Mouse (Mus musculus): ENCODE measurements around the gene Vnn3.

Gene Vnn3

DNA sequence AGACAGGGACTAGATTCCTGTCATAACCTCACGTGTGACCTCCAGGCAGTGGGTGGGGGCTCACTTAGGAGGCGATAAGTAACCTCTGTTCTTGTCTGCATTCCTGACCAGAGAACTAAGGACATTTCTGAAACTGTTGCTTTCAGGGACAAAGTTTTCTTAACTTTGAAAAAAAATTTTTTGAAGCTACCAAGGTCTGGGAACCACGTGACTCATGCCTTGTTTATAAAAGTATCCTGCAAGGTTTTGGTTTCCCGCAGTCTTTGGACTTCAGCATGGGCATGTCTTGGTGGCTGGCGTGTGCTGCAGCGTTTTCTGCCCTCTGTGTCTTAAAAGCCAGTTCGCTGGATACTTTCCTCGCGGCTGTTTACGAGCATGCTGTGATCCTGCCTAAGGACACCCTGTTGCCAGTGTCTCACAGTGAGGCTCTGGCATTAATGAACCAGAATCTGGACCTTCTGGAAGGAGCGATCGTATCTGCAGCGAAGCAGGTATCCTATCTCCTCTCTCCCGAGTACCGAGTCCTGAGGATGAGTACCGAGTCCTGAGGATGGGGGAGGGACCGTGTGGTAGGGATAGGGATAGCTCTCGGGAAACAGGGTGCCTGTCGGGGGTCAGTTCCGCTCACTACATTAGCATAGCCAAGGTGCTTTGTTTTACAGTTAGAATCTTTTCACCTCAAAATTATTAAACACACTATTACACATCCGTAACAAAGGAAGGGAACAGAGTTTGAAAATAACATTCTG is 43.5 kb downstream of the Vnn3 start, which contains the start of gene Vnn1:
Gene Vnn1 (plus strand): TSS at position 88 of the 749 bp plus-strand sequence.
- DNase-seq, result no peak

DNA sequence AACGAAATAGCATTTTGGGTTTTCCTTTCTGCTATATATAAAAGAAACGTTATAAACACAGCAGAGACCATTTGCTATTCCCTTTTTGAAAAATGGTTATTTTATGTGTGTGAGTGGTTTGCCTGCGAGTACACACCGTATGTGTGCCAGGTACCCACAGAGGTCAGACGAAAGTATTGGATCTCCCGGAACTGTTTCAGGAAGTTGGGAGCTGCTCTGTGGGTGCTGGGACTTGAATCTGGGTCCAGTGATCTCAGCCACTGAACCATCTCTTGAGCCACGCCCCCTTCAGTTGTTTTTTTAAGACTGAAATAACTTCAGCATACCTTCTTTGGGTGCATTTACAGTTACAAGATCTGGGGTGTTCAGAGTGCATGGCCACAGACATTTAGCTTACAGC is 44.1 kb downstream of the Vnn3 start:
- no peak for DNase-seq

DNA sequence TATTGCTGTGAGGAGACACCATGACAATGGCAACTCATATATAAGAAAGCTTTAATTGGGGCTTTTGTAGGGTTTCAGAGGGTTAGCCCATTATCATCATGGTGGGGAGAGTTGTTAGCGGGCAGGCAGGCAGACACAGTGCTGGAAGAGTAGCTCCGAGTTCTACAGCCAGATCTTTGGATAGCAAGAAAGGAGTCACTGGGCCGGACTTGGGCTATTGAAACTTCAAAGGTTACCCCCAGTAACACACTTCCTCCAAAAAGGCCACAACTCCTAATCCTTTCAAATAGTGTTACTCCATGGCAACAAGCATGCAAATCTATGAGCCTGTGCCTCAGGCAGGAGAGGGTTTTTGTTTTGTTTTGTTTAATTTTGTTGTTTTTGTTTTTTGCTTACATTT is 49.9 kb downstream of the Vnn3 start:
- no peak for DNase-seq

DNA sequence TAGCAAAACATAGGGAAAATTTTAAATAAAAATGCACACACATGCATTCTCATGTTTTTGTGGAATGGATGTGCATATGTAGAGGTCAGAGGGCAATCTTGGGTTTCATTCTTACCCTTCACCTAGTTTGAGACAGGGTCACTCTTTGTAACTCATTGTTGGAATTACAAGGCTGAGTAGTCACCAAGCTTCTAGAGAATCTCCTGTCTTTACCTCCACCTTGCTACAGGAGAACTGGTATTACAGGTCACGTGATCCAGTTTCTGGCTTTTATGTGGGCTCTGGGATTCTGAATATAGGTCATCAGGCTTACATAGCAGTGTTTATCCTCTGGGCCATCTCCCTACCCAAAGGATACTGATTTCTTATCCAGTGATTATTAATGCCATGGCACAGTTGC is 54.4 kb downstream of the Vnn3 start:
- DNase-seq, result no peak
